Mouse (Mus musculus) hindbrain, embryonic 14.5 days (tissue): ENCODE measurements at regions not wholly inside any gene's neighbourhood (a gene's known extent, or its start where the extent isn't known, plus 50 kb on each side); places are given as distances from the start of the nearest gene placed in this dataset.

Experiments
- ATAC-seq: fragments of 200-750 bp; cut with Nextera tagmentation; 2 replicates; pipeline ENCODE4 v1.8.0; 2017; ENCODE audit warnings: moderate number of reproducible peaks, mild to moderate bottlenecking, moderate TSS enrichment, moderate library complexity; ENCODE audit not compliant: low FRiP score
- DNase-seq: peaks from one replicate; pipeline ENCODE4 v3.0.0-alpha.2; 2015; ENCODE audit warnings: low spot score
- H3K27ac ChIP-seq: fragments of 300-500 bp; sonication (generic); 2 replicates; pipeline ENCODE4 v1.5.1; 2014; ENCODE audit warnings: mild to moderate bottlenecking, moderate library complexity
- H3K27me3 ChIP-seq: fragments of 300-500 bp; sonication (generic); 2 replicates; pipeline ENCODE4 v1.6.1; 2014; ENCODE audit warnings: mild to moderate bottlenecking, low read length, mixed read lengths; ENCODE audit not compliant: control insufficient read depth, insufficient read depth
- H3K36me3 ChIP-seq: fragments of 300-500 bp; sonication (generic); replicated peaks from 2 replicates; pipeline ENCODE4 v1.6.1; 2014; ENCODE audit not compliant: control insufficient read depth, insufficient read depth
- H3K4me1 ChIP-seq: fragments of 300-500 bp; sonication (generic); replicated peaks from 2 replicates; pipeline ENCODE4 v1.6.1; 2014; ENCODE audit warnings: antibody characterized with exemption, low read length, mixed read lengths; ENCODE audit not compliant: control insufficient read depth, insufficient read depth
- H3K4me2 ChIP-seq: fragments of 300-500 bp; sonication (generic); replicated peaks from 2 replicates; pipeline ENCODE4 v1.6.1; 2014; ENCODE audit warnings: mild to moderate bottlenecking, moderate library complexity
- H3K4me3 ChIP-seq: fragments of 300-500 bp; sonication (generic); replicated peaks from 2 replicates; pipeline ENCODE4 v1.5.1; 2014; ENCODE audit warnings: mild to moderate bottlenecking, low read length
- H3K9ac ChIP-seq: fragments of 300-500 bp; sonication (generic); 2 replicates; pipeline ENCODE4 v1.6.1; 2014
- H3K9me3 ChIP-seq: fragments of 300-500 bp; sonication (generic); 2 replicates; pipeline ENCODE4 v1.6.1; 2016; ENCODE audit warnings: low read length; ENCODE audit not compliant: control insufficient read depth
- WGBS: fragments of 180-500 bp; shearing (Covaris S2); extraction: QIAGEN DNeasy Blood & Tissue Kit; methylation state at CpG from one replicate; pipeline ENCODE4 v1.1.7; 2014; 5-methylcytosine and 5-hydroxymethylcytosine counted together

- WGBS = 80% methylated on average over 2 of the region's 2 CpGs
- no peak overlapping the region for H3K4me3 ChIP-seq
Observed at GRCm38 (mm10) chr5:50343681-50344080, 284.9 kb upstream of the Adgra3 start.

GRCm38 (mm10) chr5:50309491-50309890, 250.7 kb upstream of the Adgra3 start:
- Histone ChIP-seq H3K27me3 (no peaks in the 10 kb centered on the region), H3K9ac (no peak overlapping the region), H3K4me3 (no peak overlapping the region), H3K27ac (no peak overlapping the region), H3K36me3 (no peaks in the 10 kb centered on the region), H3K4me2 (no peak overlapping the region), H3K9me3 (no peaks in the 10 kb centered on the region), H3K4me1 (no peaks in the 10 kb centered on the region)
- WGBS = 66% methylated on average over 1 of the region's 1 CpGs
- DNase-seq = no peak
- ATAC-seq = 0 out of 2 replicates have a peak, but pooled peaks have one; percentile 46

More at GRCm38 (mm10) chr5:50343681-50344080, 284.9 kb upstream of the Adgra3 start:
- DNase-seq = no peak
- Histone ChIP-seq H3K9ac (no peak overlapping the region), H3K36me3 (no peaks in the 10 kb centered on the region), H3K27ac (no peak overlapping the region), H3K4me2 (no peak overlapping the region), H3K27me3 (no peaks in the 10 kb centered on the region), H3K4me1 (no peaks in the 10 kb centered on the region), H3K9me3 (no peaks in the 10 kb centered on the region)
- no peak for ATAC-seq

GRCm38 (mm10) chr5:50303859-50304480, 245.2 kb upstream of the Adgra3 start:
- H3K9me3 ChIP-seq = no peaks in the 10 kb centered on the region
- no peaks in the 10 kb centered on the region for H3K4me1 ChIP-seq
- 70% methylated on average over 1 of the region's 1 CpGs for WGBS
- DNase-seq (no peak), ATAC-seq (no peak)
- no peak overlapping the region for H3K4me3 ChIP-seq
- no peaks in the 10 kb centered on the region for H3K27me3 ChIP-seq
- no peak overlapping the region for H3K4me2 ChIP-seq
- H3K36me3 ChIP-seq = no peaks in the 10 kb centered on the region
- no peak overlapping the region for H3K27ac ChIP-seq
- no peak overlapping the region for H3K9ac ChIP-seq

- Histone ChIP-seq H3K4me3 (no peak overlapping the region), H3K9ac (no peak overlapping the region), H3K36me3 (no peaks in the 10 kb centered on the region), H3K4me2 (no peak overlapping the region), H3K27me3 (no peaks in the 10 kb centered on the region), H3K4me1 (no peaks in the 10 kb centered on the region), H3K27ac (no peak overlapping the region), H3K9me3 (no peaks in the 10 kb centered on the region)
- DNase-seq (no peak), ATAC-seq (no peak)
- WGBS = 66% methylated on average over 3 of the region's 3 CpGs
Observed at GRCm38 (mm10) chr5:50293794-50294193, 235.0 kb upstream of the Adgra3 start.

- no peak for DNase-seq
- H3K36me3 ChIP-seq = no peaks in the 10 kb centered on the region
- no peaks in the 10 kb centered on the region for H3K4me1 ChIP-seq
- H3K27me3 ChIP-seq = no peaks in the 10 kb centered on the region
- H3K9me3 ChIP-seq = no peaks in the 10 kb centered on the region
- no peak overlapping the region for H3K4me3 ChIP-seq
- H3K4me2 ChIP-seq = no peak overlapping the region
- no peak for ATAC-seq
- WGBS = 73% methylated on average over 2 of the region's 2 CpGs
- H3K9ac ChIP-seq = no peak overlapping the region
- no peak overlapping the region for H3K27ac ChIP-seq
Observed at GRCm38 (mm10) chr5:50290879-50291410, 232.1 kb upstream of the Adgra3 start.

- Histone ChIP-seq H3K4me1 (no peaks in the 10 kb centered on the region), H3K9me3 (no peaks in the 10 kb centered on the region), H3K36me3 (no peaks in the 10 kb centered on the region), H3K4me3 (no peak overlapping the region), H3K27me3 (no peaks in the 10 kb centered on the region), H3K27ac (no peak overlapping the region), H3K4me2 (no peak overlapping the region), H3K9ac (no peak overlapping the region)
- ATAC-seq (no peak), DNase-seq (no peak)
- WGBS = 74% methylated on average over 2 of the region's 2 CpGs
Observed at GRCm38 (mm10) chr5:50260417-50260816, 201.6 kb upstream of the Adgra3 start.

- H3K36me3 ChIP-seq = no peaks in the 10 kb centered on the region
- H3K4me3 ChIP-seq = no peak overlapping the region
- ATAC-seq (no peak), DNase-seq (no peak)
- no peak overlapping the region for H3K9ac ChIP-seq
- no peaks in the 10 kb centered on the region for H3K27me3 ChIP-seq
- no peaks in the 10 kb centered on the region for H3K4me1 ChIP-seq
- H3K4me2 ChIP-seq = no peak overlapping the region
- WGBS = 98% methylated on average over 1 of the region's 1 CpGs
- H3K9me3 ChIP-seq = no peaks in the 10 kb centered on the region
- no peak overlapping the region for H3K27ac ChIP-seq
Observed at GRCm38 (mm10) chr5:50258017-50258416, 199.2 kb upstream of the Adgra3 start.

- no peaks in the 10 kb centered on the region for H3K36me3 ChIP-seq
- H3K9ac ChIP-seq = no peak overlapping the region
- no peak overlapping the region for H3K4me2 ChIP-seq
- no peaks in the 10 kb centered on the region for H3K9me3 ChIP-seq
- 95% methylated on average over 2 of the region's 2 CpGs for WGBS
- H3K27ac ChIP-seq = no peak overlapping the region
- no peaks in the 10 kb centered on the region for H3K27me3 ChIP-seq
- DNase-seq (no peak), ATAC-seq (no peak)
- H3K4me3 ChIP-seq = no peak overlapping the region
- H3K4me1 ChIP-seq = no peaks in the 10 kb centered on the region
Observed at GRCm38 (mm10) chr5:50234111-50234510, 175.3 kb upstream of the Adgra3 start.

- no peak overlapping the region for H3K27ac ChIP-seq
- no peaks in the 10 kb centered on the region for H3K27me3 ChIP-seq
- no peaks in the 10 kb centered on the region for H3K9me3 ChIP-seq
- no peaks in the 10 kb centered on the region for H3K36me3 ChIP-seq
- H3K9ac ChIP-seq = no peak overlapping the region
- 57% methylated on average over 4 of the region's 4 CpGs for WGBS
- no peak overlapping the region for H3K4me2 ChIP-seq
- no peak overlapping the region for H3K4me3 ChIP-seq
- H3K4me1 ChIP-seq = no peaks in the 10 kb centered on the region
- no peak for DNase-seq
- ATAC-seq = no peak
Observed at GRCm38 (mm10) chr5:50216956-50217355, 158.2 kb upstream of the Adgra3 start.

- ATAC-seq (no peak), DNase-seq (peak; percentile 72)
- Histone ChIP-seq H3K27ac (no peak overlapping the region), H3K9ac (no peak overlapping the region), H3K27me3 (no peaks in the 10 kb centered on the region), H3K9me3 (no peaks in the 10 kb centered on the region), H3K4me2 (no peak overlapping the region), H3K4me3 (no peak overlapping the region), H3K36me3 (no peaks in the 10 kb centered on the region), H3K4me1 (no peaks in the 10 kb centered on the region)
- 51% methylated on average over 5 of the region's 5 CpGs for WGBS
Observed at GRCm38 (mm10) chr5:50215960-50216359, 157.2 kb upstream of the Adgra3 start.
